Mouse (Mus musculus): ENCODE measurements around the gene Grip1.
A peak's percentile ranks its signal among the peaks of the same experiment; 100 is the strongest.

Gene Grip1

GRCm38 (mm10) chr10:119453431-119454105 is at the start of gene Grip1:
Gene Grip1 (plus strand): TSS chr10:119453830.
- peak; percentile 49 to 60 for DNase-seq

GRCm38 (mm10) chr10:119405103-119405502 is 48.5 kb upstream of the Grip1 start:
- DNase-seq: no peak

GRCm38 (mm10) chr10:119405612-119406011 is 48.0 kb upstream of the Grip1 start:
- DNase-seq: no peak

DNA sequence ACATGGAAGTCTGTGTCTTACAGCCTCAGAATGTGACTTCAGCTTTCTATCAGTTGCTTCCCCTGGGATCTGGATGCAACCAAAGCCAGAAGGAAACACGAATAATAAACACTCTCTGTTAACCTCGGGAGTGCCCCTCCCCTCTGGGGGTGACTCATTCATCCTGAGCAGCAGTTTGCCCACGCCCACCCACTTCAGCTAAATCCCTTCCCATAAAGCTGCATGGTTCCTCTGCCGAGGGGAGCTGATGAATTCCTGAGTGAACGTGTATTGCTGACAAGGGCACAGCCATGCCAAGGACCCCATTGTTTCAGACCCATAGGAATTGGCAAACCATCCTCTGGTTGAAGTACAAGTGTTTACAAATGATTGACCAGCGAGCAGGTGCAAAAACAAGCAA is 45.3 kb upstream of the Grip1 start:
- DNase-seq: no peak

- no peak for DNase-seq
Observed at GRCm38 (mm10) chr10:119413238-119413637, 40.4 kb upstream of the Grip1 start.

GRCm38 (mm10) chr10:119415106-119415505 is 38.5 kb upstream of the Grip1 start:
- peak; percentile 57 to 63 for DNase-seq

DNA sequence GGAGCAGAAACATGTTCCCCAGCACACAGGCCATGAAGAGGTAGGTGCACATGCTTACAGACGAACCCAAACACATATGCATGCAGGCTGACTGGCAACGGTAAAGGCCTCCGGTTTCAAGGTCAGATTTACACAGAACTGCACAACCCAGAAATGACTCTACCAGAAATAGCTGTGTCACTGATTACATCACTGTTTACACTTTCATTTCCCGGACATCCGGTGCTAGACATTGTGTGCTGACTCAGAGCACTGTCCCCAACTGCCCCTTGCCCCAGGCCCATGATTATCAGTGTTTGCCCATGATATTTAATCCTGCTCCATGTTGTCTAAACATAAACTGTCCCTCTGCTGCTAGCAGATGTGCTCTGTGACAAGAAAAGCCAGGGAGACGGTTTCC is 32.2 kb upstream of the Grip1 start:
- DNase-seq: no peak

GRCm38 (mm10) chr10:119423821-119424534 is 29.7 kb upstream of the Grip1 start:
- no peak for DNase-seq

GRCm38 (mm10) chr10:119427653-119428052 is 26.0 kb upstream of the Grip1 start:
- no peak for DNase-seq

DNA sequence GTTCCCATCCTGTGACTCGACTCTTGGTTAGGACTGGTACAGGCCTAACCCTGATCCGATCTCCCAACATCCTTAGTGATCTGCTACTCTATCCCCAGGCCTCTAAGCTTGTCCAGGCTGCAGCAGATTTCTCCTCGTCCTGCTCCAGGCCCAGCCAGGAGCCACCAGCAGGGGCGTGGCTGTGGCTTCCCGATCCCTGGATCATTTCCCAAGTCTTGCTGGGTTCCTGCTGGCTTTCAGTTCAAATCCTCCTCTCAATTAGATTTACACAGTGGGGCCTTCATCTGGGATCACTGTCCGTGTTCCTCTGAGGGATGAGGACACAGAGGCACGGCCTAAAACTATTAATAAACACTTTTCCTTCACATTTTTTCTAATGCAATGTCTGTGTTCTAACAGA is 25.5 kb upstream of the Grip1 start:
- DNase-seq: peak; percentile 55 to 66

DNA sequence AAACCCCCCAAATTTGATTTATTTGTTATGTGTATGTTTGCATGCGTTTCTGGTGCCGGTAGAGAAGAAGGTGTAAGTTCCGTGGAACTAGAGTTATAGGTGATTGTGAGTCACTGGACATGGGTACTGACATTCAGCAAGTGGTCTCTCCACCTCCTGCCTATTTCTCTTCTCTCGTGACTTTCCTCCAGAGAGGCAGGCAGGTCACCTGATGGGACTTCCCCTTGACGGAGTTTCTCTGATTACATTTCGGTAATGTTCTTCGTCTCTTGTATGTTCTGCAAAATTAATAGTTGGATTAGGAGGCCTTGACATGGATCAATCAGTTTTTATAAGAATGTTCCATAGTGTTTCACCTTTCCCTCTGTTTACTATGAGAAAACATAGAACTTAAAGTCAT is 23.4 kb upstream of the Grip1 start:
- DNase-seq: no peak

DNA sequence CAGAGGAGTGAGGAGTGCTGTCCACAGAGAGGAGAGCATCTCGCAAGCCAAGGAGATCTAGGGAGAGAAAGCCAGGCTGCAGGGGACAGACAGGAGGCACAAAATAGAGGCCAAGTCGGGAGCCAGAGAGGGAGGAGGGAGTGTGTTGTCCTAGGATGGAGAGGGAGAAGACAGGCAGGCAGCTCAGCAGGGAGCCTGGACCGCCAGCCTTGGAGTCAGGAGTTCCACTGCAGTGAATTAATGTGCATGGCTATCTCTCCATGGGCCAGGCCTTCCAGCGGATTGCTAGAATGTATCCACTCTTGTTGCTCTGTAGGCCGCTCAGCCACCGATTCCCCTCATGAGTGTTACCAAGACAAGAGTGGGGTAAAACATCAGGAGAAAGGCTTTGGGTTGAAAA is 21.8 kb upstream of the Grip1 start:
- DNase-seq: peak; percentile 44 to 51

- no peak for DNase-seq
Observed at GRCm38 (mm10) chr10:119435818-119436217, 17.8 kb upstream of the Grip1 start.

DNA sequence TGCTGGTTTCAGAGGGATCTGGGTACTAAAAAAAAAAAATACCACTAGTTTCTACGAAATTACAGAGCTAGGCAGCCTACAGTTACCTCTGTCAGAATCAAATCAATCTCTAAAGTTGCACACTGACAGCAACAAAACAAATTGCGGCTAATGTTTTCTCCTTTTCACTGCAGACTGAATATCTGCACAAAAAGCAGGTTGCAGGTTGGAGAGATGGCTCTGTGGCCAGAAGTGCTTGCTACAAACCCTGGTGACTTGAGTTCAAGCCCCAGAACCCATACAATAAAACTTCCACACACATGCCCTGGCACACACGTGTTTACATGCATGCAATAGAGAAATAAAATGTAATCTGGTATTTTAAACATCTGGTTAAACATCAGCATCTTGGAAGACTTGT is 16.3 kb upstream of the Grip1 start:
- DNase-seq: no peak

DNA sequence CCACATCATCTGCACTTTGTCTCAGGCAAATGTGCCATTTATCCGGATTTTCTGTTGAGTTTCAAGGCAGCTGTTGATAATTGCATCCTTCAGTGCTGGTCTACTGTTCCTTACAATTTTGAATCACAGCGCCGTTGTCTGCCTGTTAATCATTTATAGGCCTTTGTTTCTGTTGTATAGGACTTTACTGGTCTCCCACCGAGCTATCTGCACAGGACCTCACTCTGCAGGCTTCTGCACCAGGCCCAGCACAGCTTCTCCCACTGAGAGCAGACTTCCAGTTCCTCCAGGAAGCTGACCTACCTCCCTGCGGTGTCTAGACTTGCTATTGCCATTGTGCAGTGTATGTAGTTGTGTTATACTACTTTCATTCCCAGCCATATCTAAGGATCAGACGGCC is 11.9 kb upstream of the Grip1 start:
- no peak for DNase-seq

DNA sequence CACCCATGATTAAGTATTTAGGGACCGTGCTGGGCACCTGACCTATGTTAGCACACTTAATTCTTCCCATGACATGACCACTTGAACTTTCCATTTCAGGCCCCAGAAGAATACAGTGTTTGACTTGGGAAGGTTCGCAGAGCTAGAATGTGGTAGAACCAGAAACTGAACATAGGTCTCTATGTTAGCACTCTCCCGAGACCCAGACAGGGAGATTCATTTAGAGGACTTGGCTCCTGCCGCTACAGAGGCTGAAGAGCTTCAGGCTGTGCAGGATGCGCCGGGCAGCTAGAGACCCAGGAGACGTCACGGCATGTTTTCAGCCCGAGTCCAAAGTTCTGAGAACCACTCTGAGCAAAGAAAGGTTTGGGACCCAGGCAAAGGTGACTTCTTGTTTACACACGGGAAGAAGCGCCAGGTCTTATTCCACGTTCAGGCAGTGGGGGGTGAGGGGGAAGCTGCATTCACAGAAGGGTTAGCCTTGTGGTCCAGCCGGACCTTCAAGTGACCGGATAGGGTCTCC is 6.2 kb upstream of the Grip1 start:
- DNase-seq: no peak

- no peak for DNase-seq
Observed at GRCm38 (mm10) chr10:119447930-119448329, 5.7 kb upstream of the Grip1 start.

DNA sequence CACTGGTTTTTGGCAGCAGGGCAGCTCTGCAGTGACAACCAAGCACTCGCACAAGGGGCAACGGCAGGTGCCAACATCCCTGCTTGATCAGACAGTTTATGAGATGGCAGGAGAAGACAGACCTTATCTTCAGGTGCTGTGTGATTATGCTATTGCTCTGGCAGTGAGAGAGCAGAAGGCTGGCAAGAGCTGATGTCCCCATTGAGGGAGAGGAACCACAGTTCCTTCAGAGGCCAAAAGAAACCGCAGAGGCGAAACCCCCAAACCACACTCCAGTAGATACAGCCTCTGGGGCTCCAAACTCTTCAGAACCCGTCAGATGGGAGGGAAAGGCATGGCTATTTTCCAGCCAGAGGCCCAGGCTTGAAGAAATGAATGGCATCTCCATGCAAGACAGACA is 932 bp upstream of the Grip1 start:
- no peak for DNase-seq

- DNase-seq: peak; percentile 41 to 51
Observed at GRCm38 (mm10) chr10:119454106-119454667, 557 bp downstream of the Grip1 start.

- DNase-seq: peak in 1 of 2 experiments; percentile 18
Observed at GRCm38 (mm10) chr10:119454668-119455542, 1.3 kb downstream of the Grip1 start.

DNA sequence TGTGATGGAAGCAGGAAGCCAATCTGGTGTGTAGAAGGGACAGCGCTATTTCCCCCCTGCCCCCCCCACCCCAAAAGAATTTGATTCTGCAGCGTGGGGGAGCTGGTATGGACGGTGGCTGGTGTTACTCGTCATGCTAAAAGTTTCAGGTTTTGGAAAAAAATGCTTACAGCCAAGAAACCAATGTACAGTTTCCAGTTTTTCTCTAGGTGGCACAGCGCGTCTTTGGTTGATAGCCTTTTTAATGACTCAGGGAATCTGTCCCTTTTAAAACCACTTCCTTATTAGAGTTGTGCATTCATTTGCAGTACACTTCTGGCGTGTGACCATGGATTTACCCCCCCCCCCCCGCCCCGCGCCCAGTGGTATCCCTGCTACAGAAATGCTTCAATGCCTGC is 1.9 kb downstream of the Grip1 start:
- DNase-seq: no peak

DNA sequence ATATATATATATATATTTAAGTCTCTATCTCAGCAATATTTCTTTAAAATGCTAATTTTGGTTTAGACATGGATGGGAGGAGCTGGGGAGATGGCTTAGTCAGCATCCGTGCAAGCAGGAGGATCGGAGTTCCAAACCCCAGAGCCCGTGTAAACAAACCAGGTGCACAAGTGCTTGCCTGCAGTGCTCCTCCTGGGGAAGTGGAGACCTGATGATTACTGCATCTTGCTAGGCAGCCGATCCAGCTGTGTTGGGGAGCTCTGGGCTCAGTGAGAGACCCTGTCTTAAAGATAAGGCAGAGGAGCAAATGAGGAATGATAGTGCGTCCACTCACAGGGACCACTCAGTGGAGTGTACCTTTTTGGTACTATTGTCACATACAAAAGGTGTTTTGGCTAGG is 3.5 kb downstream of the Grip1 start:
- no peak for DNase-seq

DNA sequence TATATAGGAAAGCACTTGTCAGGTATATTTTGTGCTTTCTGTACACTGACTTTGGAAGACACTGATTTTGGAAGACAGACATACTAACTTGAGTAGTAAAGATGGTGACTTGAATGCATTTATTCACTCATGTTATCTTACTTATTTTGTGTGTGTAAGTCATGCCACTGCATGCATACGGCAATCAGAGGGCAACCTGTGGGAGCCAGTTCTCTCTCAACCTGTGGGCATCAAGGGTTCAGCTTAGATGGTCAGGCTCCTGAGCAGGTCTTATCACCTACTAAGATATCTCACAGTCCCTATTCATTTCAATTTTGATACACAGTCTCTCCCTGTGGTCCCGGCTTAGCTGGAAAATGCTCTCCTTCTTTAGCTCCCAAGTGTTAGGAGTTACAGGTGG is 5.4 kb downstream of the Grip1 start:
- DNase-seq: no peak

All from cerebellum, postnatal 14 days (tissue).